Mouse (Mus musculus) liver, adult 2 months (tissue): ENCODE results near the gene Arpc1a.

Experiments used
- CTCF ChIP-seq: fragments of 200-500 bp; IDR thresholded peaks from 2 replicates; pipeline ENCODE4 v1.5.1; 2011; ENCODE audit warnings: low read depth, low read length, control low read depth
- POLR2A ChIP-seq: fragments of 200-500 bp; IDR thresholded peaks from 2 replicates; pipeline ENCODE4 v1.6.1; 2011; ENCODE audit warnings: low read length, control low read depth; ENCODE audit not compliant: insufficient read depth; ENCODE audit errors: extremely low read depth

DNA sequence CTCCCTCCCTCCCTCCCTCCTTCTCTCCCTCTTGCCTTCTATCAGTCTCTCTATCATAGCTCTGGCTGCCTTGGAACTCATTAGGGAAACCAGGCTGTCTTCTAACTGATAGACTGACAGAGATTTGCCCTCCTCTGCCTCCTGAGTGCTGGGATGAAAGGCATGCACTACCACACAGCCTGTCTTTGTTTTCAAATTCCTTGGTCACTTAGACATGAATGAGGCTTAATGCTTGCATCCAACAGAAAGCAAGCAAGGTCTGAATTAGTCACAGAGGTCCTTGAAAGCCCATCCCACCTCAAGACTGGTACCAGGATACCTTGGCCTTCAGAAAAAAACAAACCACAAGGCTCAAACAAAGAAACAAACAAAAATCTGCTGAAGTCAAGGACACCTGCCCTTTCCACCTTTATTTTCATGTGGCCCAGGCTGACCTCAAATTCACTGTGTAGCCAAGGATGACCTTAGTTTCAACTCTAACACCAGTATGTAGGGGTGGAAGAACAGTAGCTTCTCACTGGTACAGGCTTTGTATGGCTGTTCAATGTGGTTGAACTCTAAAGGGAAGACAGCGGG is 18.8 kb upstream of the Arpc1a start:
- TF ChIP-seq CTCF (no peak), POLR2A (no peak)
